Mouse (Mus musculus): Measurements from ENCODE around the gene Ankrd22.

DNA sequence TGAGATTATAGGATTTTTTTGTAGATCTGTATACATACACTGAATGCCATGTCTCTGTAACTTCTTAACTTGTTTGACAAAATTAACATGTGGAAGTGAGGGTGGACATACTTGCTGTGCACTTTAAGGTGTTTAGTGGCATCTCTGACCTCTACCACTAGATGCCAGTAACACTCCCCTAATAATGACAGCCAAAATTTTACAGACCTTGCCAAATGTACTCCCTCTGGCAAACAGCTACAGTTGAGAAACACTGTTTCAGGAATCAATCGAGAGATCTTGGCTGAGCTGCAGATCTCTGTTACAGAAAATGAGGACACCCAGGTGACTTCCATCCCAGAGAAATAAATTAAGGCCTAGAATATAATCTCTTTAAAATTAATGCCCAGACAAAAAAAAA, 69.6 kb downstream of the Ankrd22 start:
- TF ChIP-seq CTCF (IDR thresholded peaks at IDR 0.05) (no peak), EP300 (IDR thresholded peaks at IDR 0.05) (no peak)
